Mouse (Mus musculus) CD4-positive helper T cell, adult 2 months (primary cell): ENCODE results near the gene Gm17019.
"Not testable (repeated sequence)": the region's sequence is repeated elsewhere in the genome, so short reads cannot be mapped to it uniquely, and the experiment has no call there.

Source experiments
- DNase-seq: peaks from one replicate; pipeline ENCODE4 v3.0.0-alpha.2; 2012; ENCODE audit warnings: low read depth, missing footprints, low spot score

The Gm17019 gene

GRCm38 (mm10) chr5:15032898-15033297 lies at the start of gene Gm17019:
Gm17019 (minus strand) TSS chr5:15032998.
- not testable (repeated sequence) for DNase-seq

GRCm38 (mm10) chr5:15062385-15062715 lies 29.6 kb upstream of the Gm17019 start:
- not testable (repeated sequence) for DNase-seq

GRCm38 (mm10) chr5:15061638-15062384 lies 29.0 kb upstream of the Gm17019 start:
- DNase-seq = not testable (repeated sequence)

GRCm38 (mm10) chr5:15054151-15055025 lies 21.6 kb upstream of the Gm17019 start:
- not testable (repeated sequence) for DNase-seq

- DNase-seq = not testable (repeated sequence)
Measured at GRCm38 (mm10) chr5:15053606-15053962, 20.8 kb upstream of the Gm17019 start.

GRCm38 (mm10) chr5:15052945-15053605 lies 20.3 kb upstream of the Gm17019 start:
- DNase-seq = not testable (repeated sequence)

GRCm38 (mm10) chr5:15050807-15051206 lies 18.0 kb upstream of the Gm17019 start:
- DNase-seq = not testable (repeated sequence)

- not testable (repeated sequence) for DNase-seq
Measured at GRCm38 (mm10) chr5:15044830-15045767, 12.3 kb upstream of the Gm17019 start.

- not testable (repeated sequence) for DNase-seq
Measured at GRCm38 (mm10) chr5:15040784-15041183, 8.0 kb upstream of the Gm17019 start.

GRCm38 (mm10) chr5:15039984-15040383 lies 7.2 kb upstream of the Gm17019 start:
- DNase-seq = not testable (repeated sequence)

GRCm38 (mm10) chr5:15024316-15024715 lies 8.5 kb downstream of the Gm17019 start:
- not testable (repeated sequence) for DNase-seq

GRCm38 (mm10) chr5:15020067-15020466 lies 12.7 kb downstream of the Gm17019 start:
- not testable (repeated sequence) for DNase-seq

- DNase-seq = not testable (repeated sequence)
Measured at GRCm38 (mm10) chr5:15010639-15011582, 21.9 kb downstream of the Gm17019 start.

GRCm38 (mm10) chr5:15006907-15007306 lies 25.9 kb downstream of the Gm17019 start:
- DNase-seq = not testable (repeated sequence)

- DNase-seq = not testable (repeated sequence)
Measured at GRCm38 (mm10) chr5:15006288-15006687, 26.5 kb downstream of the Gm17019 start.

GRCm38 (mm10) chr5:15005584-15005983 lies 27.2 kb downstream of the Gm17019 start:
- DNase-seq = not testable (repeated sequence)

- not testable (repeated sequence) for DNase-seq
Measured at GRCm38 (mm10) chr5:15004569-15005562, 27.9 kb downstream of the Gm17019 start.

- not testable (repeated sequence) for DNase-seq
Measured at GRCm38 (mm10) chr5:14998077-14998476, 34.7 kb downstream of the Gm17019 start.
